Mouse (Mus musculus) mesoderm, embryonic 11.5 days (tissue): ENCODE measurements at regions not wholly inside any gene's neighbourhood (a gene's known extent, or its start where the extent isn't known, plus 50 kb on each side); places are given as distances from the start of the nearest gene placed in this dataset.
"Not testable (repeated sequence)": the region's sequence is repeated elsewhere in the genome, so short reads cannot be mapped to it uniquely, and the experiment has no call there.

Source experiments
- DNase-seq: peaks from one replicate; pipeline ENCODE4 v3.0.0-alpha.2; 2012; ENCODE audit warnings: low read depth, low spot score

DNA sequence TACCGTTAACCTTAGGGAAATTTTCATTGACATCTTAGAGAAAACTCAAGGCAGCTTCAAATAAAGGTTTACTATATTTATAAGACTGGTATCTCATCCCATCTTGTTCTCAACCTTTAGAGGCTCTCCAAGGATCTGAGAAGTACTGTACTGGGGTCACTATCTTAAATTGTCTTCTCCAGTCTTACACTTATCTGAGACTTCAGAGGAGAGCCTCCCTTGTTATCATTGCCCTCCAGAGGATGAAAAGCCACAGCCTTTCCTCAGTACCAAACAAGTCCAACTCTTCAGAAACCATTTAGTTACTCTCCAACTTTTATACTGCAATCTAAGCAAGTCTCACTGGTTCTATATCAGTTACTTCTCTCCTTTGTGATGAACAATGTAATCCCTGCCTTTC, 376.3 kb downstream of the Fbxo8 start:
- no peak for DNase-seq

DNA sequence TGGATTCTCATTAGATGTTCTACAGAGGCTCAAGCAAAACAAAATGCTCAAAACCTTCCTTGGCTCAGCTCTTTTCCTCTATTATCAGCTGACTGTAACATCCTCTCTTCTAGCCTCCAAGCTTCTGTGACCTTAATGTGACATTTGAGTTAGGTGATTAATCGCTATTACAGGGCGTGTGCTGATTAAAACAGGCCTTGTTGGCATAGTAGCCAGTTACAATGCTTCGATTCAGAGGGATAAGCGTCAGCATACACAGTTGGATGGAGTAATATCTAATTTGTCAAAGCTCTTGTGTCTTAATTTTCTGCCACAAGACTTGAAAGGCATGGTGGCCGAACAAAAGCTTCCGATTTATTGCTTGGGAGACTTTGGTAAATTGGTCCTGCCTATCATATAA, 378.2 kb downstream of the Fbxo8 start:
- no peak for DNase-seq

DNA sequence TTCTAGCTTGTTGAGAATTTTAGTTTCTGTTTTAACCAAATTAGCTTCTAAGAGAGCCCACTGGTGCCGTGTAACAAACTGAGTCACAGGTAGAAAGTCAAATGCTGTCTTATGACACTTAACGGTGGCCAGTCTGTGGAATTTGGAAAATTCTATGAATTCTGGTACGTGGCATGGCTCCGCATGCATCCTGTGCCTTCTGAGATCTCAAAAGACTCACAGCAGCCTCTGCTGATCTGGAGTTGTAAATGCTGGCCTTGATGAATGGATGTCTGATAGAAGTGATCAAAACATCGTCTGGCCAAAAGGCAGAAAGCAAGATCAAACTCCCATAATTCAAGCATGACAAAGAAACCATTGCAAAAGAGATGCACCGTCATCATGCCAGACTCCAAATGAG, 381.5 kb downstream of the Fbxo8 start:
- peak; percentile 33 for DNase-seq

DNA sequence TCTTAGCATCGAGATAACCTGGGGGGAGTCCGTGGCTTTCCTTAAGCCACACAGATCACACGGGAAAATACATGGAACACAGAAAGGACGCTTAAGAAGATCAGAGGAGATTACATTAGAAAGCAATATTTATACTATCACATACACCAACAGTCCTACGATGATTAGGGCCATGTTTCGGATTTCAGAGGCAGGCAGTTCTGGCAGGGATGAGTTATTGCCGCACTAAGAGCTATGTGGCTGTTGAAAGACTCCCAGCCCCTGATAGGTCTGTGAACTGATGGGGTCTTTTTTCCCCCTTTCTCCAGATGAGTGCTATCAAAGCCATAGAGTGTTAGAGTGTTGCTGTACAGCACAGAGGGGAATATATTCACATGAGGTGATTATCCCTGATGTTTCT, 358.6 kb upstream of the Hand2 start:
- peak; percentile 45 for DNase-seq

DNA sequence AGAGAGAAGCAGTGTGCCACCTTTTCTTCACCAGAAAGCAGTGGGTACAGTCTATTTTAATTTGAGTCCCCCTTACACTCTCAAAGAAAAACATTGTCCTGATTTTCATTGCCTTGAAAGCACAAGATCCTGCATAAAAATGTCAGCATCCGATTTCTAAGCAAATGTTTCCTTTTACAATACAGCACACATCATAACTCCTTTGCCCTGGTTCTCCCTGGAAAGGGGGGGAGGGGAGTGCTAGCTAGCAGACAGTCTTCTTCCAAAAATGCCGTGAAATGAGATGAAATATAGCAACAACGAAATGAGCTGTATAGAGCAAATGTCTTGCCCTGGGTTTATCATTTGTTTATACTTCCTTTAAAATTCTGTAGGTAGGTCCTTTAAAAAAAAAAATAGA, 350.5 kb upstream of the Hand2 start:
- DNase-seq: no peak

DNA sequence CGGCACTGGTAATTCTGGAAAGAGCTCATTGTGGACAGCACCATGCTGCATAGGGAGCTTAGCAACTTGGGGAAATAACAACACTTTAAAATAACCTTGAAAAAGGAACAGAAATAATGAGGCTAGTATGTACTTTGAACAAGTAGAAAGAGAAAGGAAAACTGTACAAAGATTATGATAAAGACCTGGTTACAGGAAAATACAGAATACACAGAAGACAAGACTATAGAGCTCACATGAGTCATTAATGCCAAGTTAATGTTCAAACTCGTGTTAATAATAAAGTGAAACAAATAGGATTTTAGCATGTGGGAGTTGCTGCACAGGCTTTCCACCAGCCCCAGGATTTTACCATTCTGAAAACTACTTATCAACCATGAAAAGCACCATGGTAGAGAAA, 341.8 kb upstream of the Hand2 start:
- no peak for DNase-seq

DNA sequence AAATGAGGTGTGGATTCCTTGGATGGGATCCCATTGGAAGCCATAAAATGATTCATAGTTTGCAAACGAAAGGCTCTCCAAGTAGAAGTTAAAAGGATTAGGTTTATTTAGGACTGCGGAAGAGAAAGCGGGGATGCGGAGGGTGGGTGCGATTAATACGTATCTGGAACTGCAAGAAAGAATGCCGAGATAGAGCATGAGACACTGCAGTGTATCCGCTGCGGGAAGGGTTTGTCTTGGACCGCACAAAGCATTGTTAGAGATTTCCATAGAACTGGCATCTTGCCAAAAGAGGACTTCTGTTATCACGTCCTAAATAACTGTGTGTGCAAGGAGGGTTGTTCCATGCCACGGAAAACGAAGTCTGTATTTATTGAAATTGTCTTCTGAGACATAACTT, 341.4 kb upstream of the Hand2 start:
- no peak for DNase-seq

DNA sequence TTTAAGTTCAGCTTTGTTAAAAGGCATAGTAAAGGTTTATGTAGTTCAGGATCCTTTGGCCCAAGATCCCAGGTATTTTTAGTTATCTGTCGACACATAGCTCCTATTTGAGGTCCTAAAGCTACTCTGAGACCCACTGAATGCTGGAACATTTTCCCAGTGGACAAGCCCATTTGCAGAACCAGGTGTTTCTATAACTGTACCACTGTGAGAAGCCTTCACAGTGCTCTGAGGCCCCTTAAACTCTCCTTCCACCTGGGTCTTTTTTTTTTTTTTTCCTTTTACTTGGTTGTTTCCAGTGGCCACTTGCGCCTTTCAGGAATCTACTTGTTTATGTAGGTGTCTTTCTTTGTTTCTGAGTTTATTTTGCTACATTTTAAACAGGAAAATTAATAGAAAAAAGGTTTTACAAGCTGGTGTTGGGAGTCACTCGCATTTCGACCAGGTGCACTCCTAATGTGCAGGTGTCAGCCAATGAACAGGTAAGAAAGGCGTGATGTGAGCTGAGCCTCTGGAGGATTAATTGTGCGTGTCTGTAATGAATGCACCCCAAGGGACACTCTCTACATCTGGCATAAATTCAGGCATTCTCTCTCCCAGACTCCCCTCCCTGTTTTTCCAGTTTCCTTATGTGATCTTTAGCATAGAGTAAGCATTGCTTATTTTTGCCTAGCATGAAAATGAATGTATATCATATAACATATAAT, 310.3 kb upstream of the Hand2 start:
- peak; percentile 8 for DNase-seq

DNA sequence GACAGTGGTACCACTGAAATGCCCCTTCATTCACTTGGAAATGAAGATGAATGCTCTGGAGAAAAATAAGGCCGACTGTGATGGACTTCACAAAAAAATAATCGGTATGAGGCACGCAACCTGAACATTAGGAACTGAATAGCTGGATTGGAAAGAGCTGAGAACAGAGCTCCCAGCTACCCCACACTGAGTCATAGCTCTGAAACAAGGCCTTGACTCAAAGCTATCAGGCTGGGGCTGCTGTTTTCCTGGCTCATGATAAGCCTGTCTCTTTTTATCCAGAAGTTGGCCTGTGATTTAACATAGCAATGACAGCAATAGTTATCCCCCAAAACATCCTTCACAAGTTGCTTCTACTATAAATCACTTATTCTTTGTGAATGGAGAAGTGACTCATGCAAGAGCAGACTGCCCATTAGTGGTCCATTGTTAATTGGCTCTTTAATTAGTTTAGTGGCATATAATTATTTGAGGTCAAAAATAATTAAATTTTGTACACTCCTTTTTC, 306.9 kb upstream of the Hand2 start:
- DNase-seq: no peak

DNA sequence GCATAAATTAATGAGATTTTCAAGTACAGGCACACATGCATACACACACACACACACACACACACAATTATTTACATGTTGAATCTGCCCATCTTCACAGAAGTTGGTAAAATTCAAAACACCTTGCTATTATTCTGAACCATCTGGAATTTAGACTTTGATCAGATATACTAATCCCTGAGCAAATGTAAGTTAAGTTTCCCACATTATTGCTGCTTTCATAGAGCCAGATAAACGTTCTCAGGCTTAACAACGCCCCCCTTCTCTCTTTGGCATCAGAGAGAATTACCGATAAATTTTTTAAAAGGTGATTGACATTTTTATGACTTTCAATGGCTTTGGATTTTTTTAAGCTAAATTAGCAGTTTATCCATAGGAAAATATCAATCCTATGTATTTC, 304.5 kb upstream of the Hand2 start:
- no peak for DNase-seq

DNA sequence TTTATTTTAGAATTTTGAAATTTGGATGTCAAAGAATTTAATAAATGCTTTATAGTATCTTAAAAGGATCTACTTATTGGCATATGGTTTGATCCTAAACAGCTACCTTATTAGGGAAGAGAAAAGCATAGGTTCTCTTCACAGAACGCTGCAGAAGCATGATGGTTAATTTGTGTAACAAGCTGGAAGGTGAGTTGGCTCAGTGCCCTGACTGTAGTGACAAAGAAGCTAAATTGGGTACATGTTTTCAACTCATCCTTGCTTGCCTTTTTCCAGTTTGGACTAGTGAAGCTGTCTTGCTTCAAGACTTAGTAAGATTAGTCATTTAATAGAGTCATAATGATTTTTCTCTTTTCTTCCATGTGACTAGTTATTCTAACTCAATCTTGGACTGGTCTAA, 292.7 kb upstream of the Hand2 start:
- not testable (repeated sequence) for DNase-seq

DNA sequence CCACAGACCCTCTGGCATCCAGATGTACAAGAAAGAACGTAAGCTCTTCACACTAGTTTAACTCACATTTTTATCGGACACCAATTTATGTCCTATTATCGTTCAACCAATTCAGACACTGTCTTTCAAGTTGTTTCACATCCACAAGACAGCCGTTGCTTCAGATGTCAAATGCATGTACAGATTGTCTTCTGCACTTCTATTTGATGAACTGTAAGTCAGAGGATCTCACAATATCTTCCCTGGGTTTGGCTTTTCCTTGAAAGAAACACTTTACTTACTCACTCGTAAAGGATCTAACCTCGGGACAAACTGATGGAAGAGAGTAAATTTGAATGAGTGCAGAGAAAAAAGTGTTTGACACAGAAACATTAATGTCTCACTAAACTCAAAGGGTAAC, 272.3 kb upstream of the Hand2 start:
- DNase-seq: no peak

DNA sequence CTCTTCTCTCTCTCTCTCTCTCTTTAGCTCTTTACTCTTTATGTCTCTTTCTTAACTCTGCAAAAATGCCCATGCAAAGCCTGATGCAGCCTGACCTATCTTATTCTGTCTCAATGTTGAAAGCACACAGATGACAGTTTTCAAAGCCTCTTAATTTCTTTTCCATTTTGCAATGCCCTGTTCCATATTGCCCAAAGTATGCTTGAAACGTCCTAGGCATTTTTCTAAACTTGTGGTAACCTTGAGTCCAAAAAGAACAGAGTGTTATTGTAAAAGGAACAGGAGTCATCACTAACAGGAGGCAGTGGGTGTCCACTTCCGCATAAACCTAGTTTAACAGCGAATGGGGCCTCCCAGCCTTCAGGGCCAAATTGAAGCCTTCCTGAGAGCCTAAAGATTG, 271.9 kb upstream of the Hand2 start:
- no peak for DNase-seq

DNA sequence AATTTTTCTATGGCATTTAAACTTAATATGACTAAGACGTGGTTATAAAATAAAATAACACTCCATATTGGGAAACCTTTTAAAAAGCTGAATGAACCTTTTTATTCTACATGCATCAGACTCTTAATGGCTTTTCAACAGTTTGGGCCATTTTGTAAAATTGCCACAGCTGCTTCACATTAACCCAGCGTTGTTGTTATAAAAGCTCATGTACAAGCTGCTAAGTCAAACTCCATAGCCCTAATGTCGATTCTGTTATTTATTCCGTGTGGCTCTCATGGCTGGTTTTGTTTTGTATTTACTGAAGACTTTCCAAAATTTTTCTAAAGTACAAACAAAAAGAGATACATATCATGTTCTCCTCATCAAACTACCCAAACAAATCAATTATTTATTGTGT, 268.1 kb upstream of the Hand2 start:
- DNase-seq: peak; percentile 6

DNA sequence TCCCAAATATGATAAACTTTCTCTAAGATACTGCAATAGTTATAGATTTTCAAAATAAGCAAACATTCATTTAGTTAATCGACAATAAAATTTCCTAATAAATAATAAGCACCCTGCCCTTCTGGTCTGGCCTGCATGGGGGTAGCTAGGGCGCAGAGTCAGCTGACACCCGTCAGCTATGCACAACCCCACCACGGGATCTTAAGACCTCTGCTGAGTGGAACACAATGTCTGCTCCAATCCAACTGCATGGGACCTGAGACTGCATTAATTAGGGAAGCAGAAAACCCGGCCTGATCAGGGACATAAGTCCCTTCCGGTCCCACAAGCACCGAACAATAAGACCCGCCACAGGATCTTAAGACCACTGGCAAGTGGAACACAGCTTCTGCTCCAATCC, 243.8 kb upstream of the Hand2 start:
- no peak for DNase-seq

DNA sequence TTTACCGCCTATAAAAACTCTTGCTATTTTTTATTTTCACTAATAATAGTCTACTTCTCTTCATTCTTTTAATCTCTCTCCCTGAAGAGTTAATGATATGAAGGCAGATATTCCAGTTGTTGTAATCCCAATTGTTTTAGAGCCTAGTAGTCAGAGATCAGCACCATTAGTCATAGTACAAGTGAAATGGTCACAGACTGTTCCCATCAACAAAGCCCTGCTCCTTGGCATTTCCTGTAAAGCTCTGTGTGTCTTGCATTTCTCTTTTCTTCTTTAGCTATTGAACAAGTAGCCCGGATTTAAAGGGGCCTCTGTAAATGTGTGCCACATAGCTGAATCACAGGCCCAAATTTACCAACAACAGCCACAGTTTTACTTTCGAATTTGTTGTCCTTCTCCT, 234.0 kb upstream of the Hand2 start:
- DNase-seq: no peak

DNA sequence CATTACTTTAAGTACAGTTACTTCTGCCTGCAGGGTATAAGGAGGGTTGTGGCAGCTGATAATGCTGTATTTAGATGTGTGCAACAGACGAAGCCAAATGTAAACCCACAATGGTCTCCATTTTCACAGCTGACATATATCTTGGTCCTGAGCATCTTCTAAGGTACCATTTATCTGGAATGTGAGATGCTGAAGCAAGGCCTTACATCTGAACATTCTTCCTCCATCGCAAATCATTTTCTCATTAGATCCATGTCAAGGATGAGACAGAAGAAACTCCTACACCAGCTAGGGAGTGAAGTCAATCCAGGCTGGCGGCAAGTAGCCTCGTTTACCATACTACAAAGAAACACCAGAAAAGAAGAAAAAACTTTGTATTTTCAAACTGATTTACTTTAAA, 228.4 kb upstream of the Hand2 start:
- DNase-seq: no peak

DNA sequence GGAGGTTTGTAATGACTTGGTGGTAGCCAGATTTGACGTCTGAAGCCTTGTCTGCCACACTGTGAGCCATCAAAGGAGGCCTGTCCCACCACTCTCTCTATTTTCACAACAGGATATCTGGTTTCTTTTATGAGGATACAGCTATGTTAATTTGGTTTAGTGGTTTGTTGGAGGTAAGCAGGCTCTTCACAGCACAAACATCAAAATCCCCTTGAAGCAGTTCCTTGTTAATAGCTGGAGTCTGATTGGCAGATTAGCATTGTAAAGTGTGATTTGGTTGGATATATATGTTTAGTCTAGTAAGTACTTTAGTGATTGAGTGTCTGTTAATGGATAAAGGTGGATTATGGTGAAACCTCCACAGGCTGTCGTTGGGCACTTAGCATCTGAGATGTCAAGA, 225.6 kb upstream of the Hand2 start:
- no peak for DNase-seq

DNA sequence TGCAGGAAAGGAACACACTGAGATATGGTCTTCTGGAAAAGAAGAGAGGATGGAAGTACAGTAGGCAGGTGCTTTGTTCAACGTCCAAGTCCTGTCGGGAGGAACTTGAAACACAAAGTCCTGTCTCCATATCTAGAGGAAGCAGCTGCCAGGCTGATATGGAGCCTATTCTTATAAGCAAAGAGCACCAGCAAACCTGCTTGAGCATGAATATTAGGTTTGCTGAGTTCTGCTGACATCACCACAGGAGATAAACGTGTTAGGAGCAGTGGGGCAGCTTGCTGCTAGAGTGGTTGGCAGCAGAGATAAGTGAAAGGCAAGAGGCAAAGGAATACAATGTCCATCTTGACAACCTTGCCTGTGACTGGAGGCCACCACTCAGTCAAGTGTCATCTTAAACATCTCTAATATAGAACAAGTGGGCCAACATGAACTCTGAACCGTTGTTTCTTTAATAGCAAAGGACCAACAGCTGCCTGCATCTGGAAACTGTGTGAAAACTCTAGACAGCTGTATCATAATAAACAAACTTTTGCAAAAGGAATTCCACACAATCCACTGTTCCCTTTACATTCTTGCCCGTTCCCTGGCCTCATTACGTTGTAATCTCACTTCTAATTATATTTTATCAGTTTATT, 209.9 kb upstream of the Hand2 start:
- DNase-seq: not testable (repeated sequence)

DNA sequence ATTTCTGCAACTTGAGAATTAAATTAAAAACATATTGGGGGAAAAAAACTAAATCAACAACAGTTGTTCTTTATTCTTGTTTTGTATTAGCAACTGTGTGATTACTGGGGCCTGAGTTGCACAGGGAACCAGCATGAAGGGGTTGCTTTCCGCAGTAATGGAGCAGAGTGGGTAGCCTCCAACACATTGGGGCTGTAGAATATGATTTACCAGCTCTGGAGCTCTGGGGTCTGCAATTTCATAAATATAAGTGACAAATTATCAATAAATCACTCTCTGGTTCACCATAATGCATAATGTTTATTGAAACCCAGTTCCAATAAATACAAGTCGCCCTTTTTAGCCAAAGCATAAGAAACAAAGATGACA, 209.4 kb upstream of the Hand2 start:
- DNase-seq: no peak

DNA sequence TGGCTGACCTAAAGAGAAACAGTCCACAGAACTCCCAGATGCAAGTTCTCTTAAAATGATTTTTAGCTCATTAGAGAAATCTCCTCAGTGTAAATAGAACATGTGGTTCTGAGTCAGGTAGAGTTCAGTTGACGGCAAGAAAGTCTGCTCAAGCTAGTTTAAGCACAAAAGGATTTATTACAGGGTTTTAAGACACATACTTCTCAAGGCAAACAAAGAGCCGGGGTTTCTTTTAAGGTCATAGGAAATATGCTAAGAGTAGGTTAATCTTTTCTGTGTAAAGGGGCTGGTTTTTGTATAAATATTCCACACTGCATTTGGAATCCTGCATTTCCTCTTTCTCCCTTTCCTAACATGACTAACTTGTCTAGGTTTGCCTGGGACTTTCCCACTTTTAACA, 206.9 kb upstream of the Hand2 start:
- DNase-seq: no peak

DNA sequence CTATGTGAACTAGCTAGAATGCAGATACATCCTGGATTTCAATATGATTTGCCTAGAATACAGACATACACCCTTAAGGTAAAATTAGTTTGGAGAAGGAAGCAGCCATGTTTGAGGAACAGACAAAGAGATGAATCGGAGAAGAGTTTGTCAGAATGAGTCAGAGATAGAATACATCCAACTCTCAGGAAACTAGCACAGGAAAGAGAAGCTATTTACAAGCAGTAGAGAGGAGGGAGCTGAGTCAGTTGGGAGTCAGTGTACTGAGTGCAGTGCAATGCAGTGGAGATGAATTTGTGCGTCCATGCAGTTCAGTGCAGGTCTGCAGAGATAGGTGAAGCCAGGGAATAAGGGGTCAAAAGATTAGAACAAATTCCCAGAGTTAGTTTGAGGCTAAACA, 205.5 kb upstream of the Hand2 start:
- DNase-seq: no peak

DNA sequence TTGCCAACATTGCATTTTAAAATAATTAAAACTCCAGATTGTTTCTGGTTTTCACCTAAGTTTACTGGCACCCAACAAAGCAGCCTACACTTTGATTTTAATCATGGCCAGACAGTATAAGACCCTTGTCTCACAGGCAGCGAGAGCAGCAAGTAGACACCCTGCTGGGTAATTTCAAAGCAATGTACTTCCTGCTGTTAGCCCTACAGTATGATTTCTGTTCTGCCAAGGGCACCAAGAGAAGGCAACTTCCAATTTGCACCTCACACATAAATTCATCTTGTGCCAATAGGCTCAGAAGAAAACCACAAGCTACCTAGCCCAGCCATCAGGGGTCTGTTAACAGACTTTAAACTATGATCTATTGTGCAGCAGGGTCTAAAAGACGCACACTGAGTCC, 186.7 kb upstream of the Hand2 start:
- DNase-seq: no peak

DNA sequence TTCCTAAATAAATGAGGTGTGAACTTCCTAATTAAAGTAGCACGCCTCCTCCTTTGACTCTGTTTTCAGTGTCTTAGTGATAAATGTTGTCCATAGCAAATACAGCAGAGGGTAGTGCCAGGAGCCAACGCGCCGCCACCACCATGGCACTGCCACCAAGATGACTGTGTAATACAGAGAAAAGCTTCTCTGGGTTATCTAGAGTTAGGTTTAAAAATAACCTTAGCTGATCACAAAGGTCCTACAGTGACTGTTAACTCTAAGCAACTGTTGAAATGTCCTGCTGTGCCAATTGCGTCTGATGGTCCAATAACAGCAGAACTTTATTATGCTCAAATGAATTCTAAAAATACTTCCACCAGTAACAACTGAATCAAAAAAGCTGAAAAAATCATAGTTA, 186.1 kb upstream of the Hand2 start:
- no peak for DNase-seq
